Mouse (Mus musculus): Measurements from ENCODE around the gene Gm26558. TPM values are rescaled to one million over a fixed set of nuclear protein-coding genes. Genes with fewer than 3 reads are reported as not detected.

The Gm26558 gene
- total and polyA plus RNA-seq, 3 experiments = 0.24 to 0.81 TPM; not detected in 1

GRCm38 (mm10) chr2:70634028-70634690 is 27.7 kb downstream of the Gm26558 start:
- no peaks in the 10 kb centered on the region for H3K79me2 ChIP-seq (ENCODE audit: control insufficient read depth, insufficient read depth, low read length, poor library complexity)
- H3K4me1 ChIP-seq (ENCODE audit: control insufficient read depth in 1 of 2, insufficient read depth in 2 of 2, low read length in 2 of 2) = no peaks in the 10 kb centered on the region
- no peak overlapping the region for H3K27ac ChIP-seq (ENCODE audit: control insufficient read depth, low read depth, low read length)
- no peak for DNase-seq (ENCODE audit: low read depth, low spot score)
- no peak for TF ChIP-seq MEF2A (IDR thresholded peaks at IDR 0.05; ENCODE audit: extremely low read depth, insufficient replicate concordance, low read depth, low read length, poor library complexity, severe bottlenecking)
- no peak for TF ChIP-seq TBP (IDR thresholded peaks at IDR 0.05; ENCODE audit: low read depth, low read length)
- TF ChIP-seq E2F4 (IDR thresholded peaks at IDR 0.05; ENCODE audit: borderline replicate concordance, low read depth, low read length) = no peak
- TF ChIP-seq RCOR1 (IDR thresholded peaks at IDR 0.05; ENCODE audit: low read depth, low read length) = no peak
- TF ChIP-seq CHD2 (IDR thresholded peaks at IDR 0.05; ENCODE audit: low read length) = no peak
- no peak for TF ChIP-seq ZNF384 (IDR thresholded peaks at IDR 0.05; ENCODE audit: low read depth, low read length)
- TF ChIP-seq SMC3 (IDR thresholded peaks at IDR 0.05; ENCODE audit: low read depth, low read length) = no peak
- TF ChIP-seq JUND (IDR thresholded peaks at IDR 0.05; ENCODE audit: low read depth, low read length) = no peak
- TF ChIP-seq RAD21 (IDR thresholded peaks at IDR 0.05; ENCODE audit: low read depth, low read length) = no peak
- no peak overlapping the region for H3K4me3 ChIP-seq (ENCODE audit: control insufficient read depth in 1 of 2, insufficient read depth in 1 of 2, low read depth in 2 of 2, low read length in 2 of 2)
- no peaks in the 10 kb centered on the region for H3K9me3 ChIP-seq (replicated peaks; ENCODE audit: insufficient read depth, low read length)
- H3K36me3 ChIP-seq (ENCODE audit: control insufficient read depth in 1 of 2, insufficient read depth in 2 of 2, low read length in 2 of 2) = no peaks in the 10 kb centered on the region
- H3K27me3 ChIP-seq (ENCODE audit: control insufficient read depth in 1 of 2, insufficient read depth in 2 of 2, low read length in 2 of 2) = no peaks in the 10 kb centered on the region; a peak in 1 of 4 replicates
- no peak overlapping the region for H3K9ac ChIP-seq (ENCODE audit: control insufficient read depth, low read depth, low read length, poor library complexity, severe bottlenecking)

- Histone ChIP-seq H3K9me3 (replicated peaks; ENCODE audit: insufficient read depth, low read length) (no peaks in the 10 kb centered on the region), H3K4me1 (ENCODE audit: control insufficient read depth in 1 of 2, insufficient read depth in 2 of 2, low read length in 2 of 2) (no peaks in the 10 kb centered on the region), H3K27ac (ENCODE audit: control insufficient read depth, low read depth, low read length) (no peak overlapping the region), H3K9ac (ENCODE audit: control insufficient read depth, low read depth, low read length, poor library complexity, severe bottlenecking) (no peak overlapping the region), H3K4me3 (ENCODE audit: control insufficient read depth in 1 of 2, insufficient read depth in 1 of 2, low read depth in 2 of 2, low read length in 2 of 2) (no peak overlapping the region), H3K79me2 (ENCODE audit: control insufficient read depth, insufficient read depth, low read length, poor library complexity) (no peaks in the 10 kb centered on the region), H3K27me3 (ENCODE audit: control insufficient read depth in 1 of 2, insufficient read depth in 2 of 2, low read length in 2 of 2) (no peaks in the 10 kb centered on the region; a peak in 1 of 4 replicates), H3K36me3 (ENCODE audit: control insufficient read depth in 1 of 2, insufficient read depth in 2 of 2, low read length in 2 of 2) (no peaks in the 10 kb centered on the region)
- DNase-seq (ENCODE audit: low read depth, low spot score) = no peak
- no peak for TF ChIP-seq MYC (IDR thresholded peaks at IDR 0.05; ENCODE audit: low read depth, low read length)
- TF ChIP-seq ZNF384 (IDR thresholded peaks at IDR 0.05; ENCODE audit: low read depth, low read length) = no peak
- no peak for TF ChIP-seq RCOR1 (IDR thresholded peaks at IDR 0.05; ENCODE audit: low read depth, low read length)
- no peak for TF ChIP-seq GABPA (IDR thresholded peaks at IDR 0.05; ENCODE audit: low read depth, low read length)
- no peak for TF ChIP-seq MXI1 (IDR thresholded peaks at IDR 0.05; ENCODE audit: low read depth, low read length)
- TF ChIP-seq POLR2AphosphoS5 (IDR thresholded peaks at IDR 0.05; ENCODE audit: borderline replicate concordance, low read depth, low read length) = no peak
- TF ChIP-seq CHD2 (IDR thresholded peaks at IDR 0.05; ENCODE audit: low read length) = no peak
- TF ChIP-seq NELFE (IDR thresholded peaks at IDR 0.05; ENCODE audit: low read depth, low read length) = no peak
- TF ChIP-seq NRF1 (IDR thresholded peaks at IDR 0.05; ENCODE audit: insufficient read depth, low read depth, low read length, poor library complexity, severe bottlenecking) = no peak
- TF ChIP-seq RAD21 (IDR thresholded peaks at IDR 0.05; ENCODE audit: low read depth, low read length) = no peak
- no peak for TF ChIP-seq EP300 (IDR thresholded peaks at IDR 0.05; ENCODE audit: low read depth in 1 of 2, low read length in 2 of 2)
- no peak for TF ChIP-seq ZMIZ1 (IDR thresholded peaks at IDR 0.05; ENCODE audit: low read depth, low read length)
- TF ChIP-seq E2F4 (IDR thresholded peaks at IDR 0.05; ENCODE audit: borderline replicate concordance, low read depth, low read length) = no peak
- no peak for TF ChIP-seq POLR2A (IDR thresholded peaks at IDR 0.05; ENCODE audit: control insufficient read depth in 1 of 2, insufficient read depth in 1 of 2, low read depth in 1 of 2, low read length in 2 of 2, poor library complexity in 1 of 2)
- TF ChIP-seq USF1 (IDR thresholded peaks at IDR 0.05; ENCODE audit: low read depth, low read length) = no peak
- TF ChIP-seq USF2 (IDR thresholded peaks at IDR 0.05; ENCODE audit: borderline replicate concordance in 1 of 2, insufficient read depth in 1 of 2, low read depth in 1 of 2, low read length in 2 of 2) = no peak
- TF ChIP-seq ETS1 (IDR thresholded peaks at IDR 0.05; ENCODE audit: low read depth, low read length) = no peak
- no peak for TF ChIP-seq ZKSCAN1 (IDR thresholded peaks at IDR 0.05; ENCODE audit: low read depth, low read length)
These were observed 29.5 kb downstream of the Gm26558 start for GRCm38 (mm10) chr2:70632412-70632811.
